Mouse (Mus musculus): ENCODE data around the gene Clptm1. TPM values are rescaled to one million over a fixed set of nuclear protein-coding genes. Genes with fewer than 3 reads are reported as not detected.

Clptm1 gene
- total and polyA plus RNA-seq, 2 experiments from 2014 or later: 109 to 136 TPM

DNA sequence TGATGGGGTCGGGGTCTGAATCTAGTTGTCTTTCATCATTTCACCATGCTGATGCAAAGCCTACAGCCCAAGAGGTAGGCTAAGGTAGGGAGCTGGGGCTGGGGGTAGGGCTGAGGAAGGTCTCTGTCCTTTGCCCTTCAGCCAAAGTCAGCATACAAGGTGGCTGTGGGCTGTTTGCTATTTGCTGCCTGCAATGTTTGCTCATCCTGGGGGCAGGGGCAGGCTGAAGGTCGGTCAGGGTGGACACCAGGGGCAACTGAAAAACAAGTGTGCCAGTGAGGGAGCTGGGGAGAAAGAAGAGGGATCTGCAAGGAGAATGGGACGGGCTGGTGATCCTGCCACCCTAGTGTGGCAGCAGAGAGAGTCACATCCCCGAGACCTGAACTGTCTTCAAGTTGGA lies 20.5 kb upstream of the Clptm1 start:
- no peak for DNase-seq
- H3K4me3 ChIP-seq (ENCODE audit: low read depth, low read length): no peak overlapping the region
- no peaks in the 10 kb centered on the region for H3K4me1 ChIP-seq (ENCODE audit: insufficient read depth)
- no peak overlapping the region for H3K4me2 ChIP-seq (ENCODE audit: low read depth)
- TF ChIP-seq CTCF (IDR thresholded peaks at IDR 0.05; ENCODE audit: low read depth): no peak
- 57% methylated on average over 4 of the region's 4 CpGs for WGBS
- no peaks in the 10 kb centered on the region for H3K9me3 ChIP-seq (ENCODE audit: low read length)
- H3K36me3 ChIP-seq (ENCODE audit: insufficient read depth): no peaks in the 10 kb centered on the region
- no peaks in the 10 kb centered on the region for H3K27me3 ChIP-seq (ENCODE audit: insufficient read depth, low read length)
- H3K9ac ChIP-seq: no peak overlapping the region
- no peak overlapping the region for H3K27ac ChIP-seq (ENCODE audit: low read depth, low read length)
- no peak for ATAC-seq

- DNase-seq (no peak), ATAC-seq (no peak)
- Histone ChIP-seq H3K27ac (ENCODE audit: low read depth, low read length) (no peak overlapping the region), H3K9me3 (ENCODE audit: low read length) (no peaks in the 10 kb centered on the region), H3K27me3 (ENCODE audit: insufficient read depth, low read length) (no peaks in the 10 kb centered on the region), H3K36me3 (ENCODE audit: insufficient read depth) (no peaks in the 10 kb centered on the region), H3K4me1 (ENCODE audit: insufficient read depth) (no peaks in the 10 kb centered on the region), H3K4me2 (ENCODE audit: low read depth) (no peak overlapping the region), H3K4me3 (ENCODE audit: low read depth, low read length) (no peak overlapping the region), H3K9ac (no peak overlapping the region)
- no peak for TF ChIP-seq CTCF (IDR thresholded peaks at IDR 0.05; ENCODE audit: low read depth)
- WGBS: 85% methylated on average over 6 of the region's 6 CpGs
Measured at GRCm38 (mm10) chr7:19683771-19684201, 19.0 kb upstream of the Clptm1 start.

GRCm38 (mm10) chr7:19682979-19683378 lies 18.1 kb upstream of the Clptm1 start:
- H3K9me3 ChIP-seq (ENCODE audit: low read length): no peaks in the 10 kb centered on the region
- H3K4me3 ChIP-seq (ENCODE audit: low read depth, low read length): no peak overlapping the region
- WGBS: 86% methylated on average over 3 of the region's 3 CpGs
- no peak overlapping the region for H3K9ac ChIP-seq
- DNase-seq: no peak
- no peak overlapping the region for H3K27ac ChIP-seq (ENCODE audit: low read depth, low read length)
- H3K4me1 ChIP-seq (ENCODE audit: insufficient read depth): no peaks in the 10 kb centered on the region
- no peak for ATAC-seq
- no peaks in the 10 kb centered on the region for H3K27me3 ChIP-seq (ENCODE audit: insufficient read depth, low read length)
- no peak for TF ChIP-seq CTCF (IDR thresholded peaks at IDR 0.05; ENCODE audit: low read depth)
- no peaks in the 10 kb centered on the region for H3K36me3 ChIP-seq (ENCODE audit: insufficient read depth)
- H3K4me2 ChIP-seq (ENCODE audit: low read depth): no peak overlapping the region

DNA sequence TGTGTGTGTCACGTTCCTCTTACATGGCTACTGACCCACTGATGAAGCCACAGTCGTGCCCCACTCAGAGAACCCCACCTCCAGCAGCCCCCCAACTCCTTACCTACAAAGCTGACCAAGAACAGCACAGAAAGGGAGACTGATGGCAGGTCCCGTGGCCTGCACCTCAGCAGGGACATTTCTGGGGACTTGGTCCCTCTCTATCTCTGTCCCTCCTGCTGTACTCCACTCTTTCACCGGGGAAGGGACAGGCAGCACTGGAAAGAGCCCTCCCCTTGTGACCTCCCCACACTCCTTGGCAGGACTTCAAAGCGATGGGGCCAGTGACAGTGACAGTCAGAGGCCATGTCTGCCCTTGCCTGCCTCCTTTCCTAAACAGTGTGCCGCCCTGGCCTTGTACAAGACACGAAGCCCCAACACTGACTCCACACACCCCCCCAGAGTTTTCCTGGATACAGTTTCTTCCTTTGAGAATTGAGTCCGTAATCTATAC lies 16.4 kb upstream of the Clptm1 start, which contains the start of the genes Gm44805 and Apoc4:
Gene Gm44805, minus strand, starts transcription at position 222 of the 493 bp plus-strand sequence.
Gene Apoc4, minus strand, starts transcription at position 278 of the 493 bp plus-strand sequence.
- Histone ChIP-seq H3K9me3 (ENCODE audit: low read length) (no peaks in the 10 kb centered on the region), H3K9ac (no peak within 1 kb of the TSS), H3K27me3 (ENCODE audit: insufficient read depth, low read length) (no peaks in the 10 kb centered on the region), H3K27ac (ENCODE audit: low read depth, low read length) (no peak within 1 kb of the TSS), H3K36me3 (ENCODE audit: insufficient read depth) (no peaks in the 10 kb centered on the region), H3K4me3 (ENCODE audit: low read depth, low read length) (no peak within 1 kb of the TSS), H3K4me1 (ENCODE audit: insufficient read depth) (no peaks in the 10 kb centered on the region), H3K4me2 (ENCODE audit: low read depth) (no peak within 1 kb of the TSS)
- no peak for ATAC-seq
- DNase-seq: no peak
- TF ChIP-seq CTCF (IDR thresholded peaks at IDR 0.05; ENCODE audit: low read depth): no peak
- WGBS: 61% methylated on average over 8 of the region's 8 CpGs

DNA sequence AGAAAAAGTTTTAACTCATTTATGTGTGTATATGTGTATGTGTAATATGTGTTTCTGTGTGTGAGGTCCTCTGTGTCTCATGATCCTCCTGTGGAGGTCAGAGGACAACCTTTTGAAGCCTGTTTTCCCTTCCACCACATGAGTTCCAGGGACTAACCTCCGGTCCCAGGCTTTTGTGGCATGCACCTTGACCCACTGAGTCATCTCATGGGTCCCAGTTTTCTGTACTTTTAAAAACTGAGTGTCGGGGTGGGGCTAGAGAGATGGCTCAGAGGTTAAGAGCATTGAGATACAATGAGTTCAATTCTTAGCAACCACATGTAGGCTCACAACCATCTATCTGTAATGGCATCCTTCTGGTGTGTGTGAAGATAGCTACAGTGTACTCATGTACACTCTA lies 15.9 kb upstream of the Clptm1 start:
- TF ChIP-seq CTCF (IDR thresholded peaks at IDR 0.05; ENCODE audit: low read depth): no peak
- Histone ChIP-seq H3K9ac (no peak overlapping the region), H3K36me3 (ENCODE audit: insufficient read depth) (no peaks in the 10 kb centered on the region), H3K4me2 (ENCODE audit: low read depth) (no peak overlapping the region), H3K27me3 (ENCODE audit: insufficient read depth, low read length) (no peaks in the 10 kb centered on the region), H3K4me1 (ENCODE audit: insufficient read depth) (no peaks in the 10 kb centered on the region), H3K27ac (ENCODE audit: low read depth, low read length) (no peak overlapping the region), H3K9me3 (ENCODE audit: low read length) (no peaks in the 10 kb centered on the region), H3K4me3 (ENCODE audit: low read depth, low read length) (no peak overlapping the region)
- no peak for DNase-seq
- 82% methylated on average over 2 of the region's 2 CpGs for WGBS
- ATAC-seq: no peak

GRCm38 (mm10) chr7:19678901-19679300 lies 14.1 kb upstream of the Clptm1 start:
- DNase-seq (no peak), ATAC-seq (no peak)
- TF ChIP-seq CTCF (IDR thresholded peaks at IDR 0.05; ENCODE audit: low read depth): no peak
- H3K4me1 ChIP-seq (ENCODE audit: insufficient read depth): no peaks in the 10 kb centered on the region
- no peak overlapping the region for H3K4me2 ChIP-seq (ENCODE audit: low read depth)
- H3K4me3 ChIP-seq (ENCODE audit: low read depth, low read length): no peak overlapping the region
- H3K9me3 ChIP-seq (ENCODE audit: low read length): no peaks in the 10 kb centered on the region
- H3K27ac ChIP-seq (ENCODE audit: low read depth, low read length): no peak overlapping the region
- H3K27me3 ChIP-seq (ENCODE audit: insufficient read depth, low read length): no peaks in the 10 kb centered on the region
- 89% methylated on average over 3 of the region's 3 CpGs for WGBS
- no peak overlapping the region for H3K9ac ChIP-seq
- H3K36me3 ChIP-seq (ENCODE audit: insufficient read depth): no peaks in the 10 kb centered on the region

DNA sequence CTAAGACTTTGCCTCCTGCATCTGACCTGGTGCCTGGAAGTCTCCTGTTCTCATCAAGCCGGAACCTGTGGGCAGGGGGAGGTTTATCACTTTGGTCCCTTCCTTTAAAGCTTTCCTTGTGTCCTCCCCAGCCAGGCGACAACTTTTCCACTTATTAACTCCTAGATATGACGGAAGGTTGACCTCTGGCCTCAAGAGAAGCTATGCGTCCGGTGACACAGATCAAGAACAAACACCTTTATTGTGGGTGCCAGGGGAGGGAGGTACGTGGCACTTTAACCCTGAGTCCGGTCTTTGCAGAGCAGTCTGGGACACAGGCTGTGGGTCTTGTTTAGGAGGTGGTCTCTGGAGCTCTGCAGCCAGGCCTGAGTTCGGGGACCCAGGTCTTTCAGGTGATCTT lies 13.0 kb upstream of the Clptm1 start, which contains the start of gene Apoc2:
Gene Apoc2, minus strand, starts transcription at position 70 of the 400 bp plus-strand sequence.
- no peaks in the 10 kb centered on the region for H3K36me3 ChIP-seq (ENCODE audit: insufficient read depth)
- no peak within 1 kb of the TSS for H3K4me2 ChIP-seq (ENCODE audit: low read depth)
- H3K27ac ChIP-seq (ENCODE audit: low read depth, low read length): no peak within 1 kb of the TSS
- no peak within 1 kb of the TSS for H3K4me3 ChIP-seq (ENCODE audit: low read depth, low read length)
- no peak for ATAC-seq
- H3K4me1 ChIP-seq (ENCODE audit: insufficient read depth): no peaks in the 10 kb centered on the region
- 81% methylated on average over 8 of the region's 8 CpGs for WGBS
- H3K9me3 ChIP-seq (ENCODE audit: low read length): no peaks in the 10 kb centered on the region
- no peak for DNase-seq
- no peaks in the 10 kb centered on the region for H3K27me3 ChIP-seq (ENCODE audit: insufficient read depth, low read length)
- no peak within 1 kb of the TSS for H3K9ac ChIP-seq
- no peak for TF ChIP-seq CTCF (IDR thresholded peaks at IDR 0.05; ENCODE audit: low read depth)
